Mouse (Mus musculus) erythroblast, adult 5-6 weeks (primary cell): ENCODE results near the gene 6430571L13Rik. TPM values are rescaled to one million over a fixed set of nuclear protein-coding genes. Genes with fewer than 3 reads are reported as not detected.

Experiments used
- ATAC-seq: replicated peaks from 2 replicates; pipeline ENCODE4 v1.8.0; 2016; ENCODE audit warnings: moderate number of reproducible peaks, mild to moderate bottlenecking, moderate TSS enrichment, inconsistent platforms; ENCODE audit not compliant: poor library complexity, low FRiP score, severe bottlenecking
- total RNA-seq, 2 experiments: library from RNA; stranded (forward) in 1 of 2; stranded (reverse) in 1 of 2; fragments of 150-400 nt in 1 of 2; fragments of 200-764, 138-1000 nt in 1 of 2; gene quantifications; 2 replicates each; pipeline versions ENCODE4 v1.2.3 to v1.2.4; 2015 to 2017; ENCODE audit warnings: low replicate concordance in 2 of 2

6430571L13Rik gene
- total RNA-seq, 2 experiments from 2014 or later = not detected

- ATAC-seq = no peak
These were observed 29.7 kb downstream of the 6430571L13Rik start for GRCm38 (mm10) chr9:107370106-107370463.

GRCm38 (mm10) chr9:107372441-107372840 is 32.0 kb downstream of the 6430571L13Rik start:
- peak; percentile 53 for ATAC-seq

GRCm38 (mm10) chr9:107374623-107375022 is 34.2 kb downstream of the 6430571L13Rik start:
- ATAC-seq = 0 out of 2 replicates have a peak, but pooled peaks have one; percentile 16

- ATAC-seq = 0 out of 2 replicates have a peak, but pooled peaks have one; percentile 51
These were observed 35.0 kb downstream of the 6430571L13Rik start for GRCm38 (mm10) chr9:107375451-107375850.

- ATAC-seq = no peak
These were observed 37.6 kb downstream of the 6430571L13Rik start for GRCm38 (mm10) chr9:107377961-107378512.

GRCm38 (mm10) chr9:107381723-107382122 is 41.3 kb downstream of the 6430571L13Rik start:
- ATAC-seq = no peak

- ATAC-seq = no peak
These were observed 44.0 kb downstream of the 6430571L13Rik start for GRCm38 (mm10) chr9:107384396-107384795.

GRCm38 (mm10) chr9:107386722-107387121 is 46.3 kb downstream of the 6430571L13Rik start:
- ATAC-seq = peak; percentile 75

GRCm38 (mm10) chr9:107387708-107388107 is 47.3 kb downstream of the 6430571L13Rik start:
- no peak for ATAC-seq

- no peak for ATAC-seq
These were observed 47.9 kb downstream of the 6430571L13Rik start for GRCm38 (mm10) chr9:107388263-107388662.

GRCm38 (mm10) chr9:107396397-107396796 is 56.0 kb downstream of the 6430571L13Rik start:
- ATAC-seq = no peak

GRCm38 (mm10) chr9:107398968-107399367 is 58.6 kb downstream of the 6430571L13Rik start:
- ATAC-seq = no peak

- ATAC-seq = no peak
These were observed 59.1 kb downstream of the 6430571L13Rik start, which contains the start of gene Cacna2d2 for GRCm38 (mm10) chr9:107399491-107399971. Gene Cacna2d2 (plus strand): TSS chr9:107399612.

GRCm38 (mm10) chr9:107400060-107400511 is 59.7 kb downstream of the 6430571L13Rik start:
- ATAC-seq = no peak

- no peak for ATAC-seq
These were observed 60.4 kb downstream of the 6430571L13Rik start for GRCm38 (mm10) chr9:107400666-107401285.

Other genes with a start within 250 kb of the 6430571L13Rik start
- 1.5 TPM in 1 of 2 replicates, not detected in the other for gene Dock3, start 108.7 kb upstream of the 6430571L13Rik start, total RNA-seq (2015; ENCODE audit: low replicate concordance)
- gene Dock3, start 108.7 kb upstream of the 6430571L13Rik start, total RNA-seq (2017; ENCODE audit: low replicate concordance) = not detected in 2 replicates
- gene Mapkapk3, start 50.7 kb upstream of the 6430571L13Rik start, total RNA-seq (2015; ENCODE audit: low replicate concordance) = 10.8 and 25.3 TPM in 2 replicates
- 25.1 and 41.4 TPM in 2 replicates for gene Mapkapk3, start 50.7 kb upstream of the 6430571L13Rik start, total RNA-seq (2017; ENCODE audit: low replicate concordance)
- 2.1 and 7.9 TPM in 2 replicates for gene Cish, start 44.6 kb upstream of the 6430571L13Rik start, total RNA-seq (2015; ENCODE audit: low replicate concordance)
- gene Cish, start 44.6 kb upstream of the 6430571L13Rik start, total RNA-seq (2017; ENCODE audit: low replicate concordance) = 2.0 and 4.7 TPM in 2 replicates
- gene Hemk1, start 2.3 kb upstream of the 6430571L13Rik start, total RNA-seq (2015; ENCODE audit: low replicate concordance) = 2.7 TPM in 1 of 2 replicates, not detected in the other
- 0.94 and 5.2 TPM in 2 replicates for gene Hemk1, start 2.3 kb upstream of the 6430571L13Rik start, total RNA-seq (2017; ENCODE audit: low replicate concordance)
- gene Cacna2d2, start 59.0 kb downstream of the 6430571L13Rik start, total RNA-seq (2015; ENCODE audit: low replicate concordance) = 0.63 TPM in 1 of 2 replicates, not detected in the other
- gene Cacna2d2, start 59.0 kb downstream of the 6430571L13Rik start, total RNA-seq (2017; ENCODE audit: low replicate concordance) = not detected in 2 replicates
- gene Tmem115, start 193.3 kb downstream of the 6430571L13Rik start, total RNA-seq (2015; ENCODE audit: low replicate concordance) = 1.9 and 2.5 TPM in 2 replicates
- gene Tmem115, start 193.3 kb downstream of the 6430571L13Rik start, total RNA-seq (2017; ENCODE audit: low replicate concordance) = 5.9 and 6.0 TPM in 2 replicates
- 7.5 and 11.1 TPM in 2 replicates for gene Cyb561d2, start 201.6 kb downstream of the 6430571L13Rik start, total RNA-seq (2015; ENCODE audit: low replicate concordance)
- gene Cyb561d2, start 201.6 kb downstream of the 6430571L13Rik start, total RNA-seq (2017; ENCODE audit: low replicate concordance) = 4.7 and 6.7 TPM in 2 replicates
- 0.77 and 4.4 TPM in 2 replicates for gene Nprl2, start 201.6 kb downstream of the 6430571L13Rik start, total RNA-seq (2015; ENCODE audit: low replicate concordance)
- 1.3 and 10.1 TPM in 2 replicates for gene Nprl2, start 201.6 kb downstream of the 6430571L13Rik start, total RNA-seq (2017; ENCODE audit: low replicate concordance)
- not detected in 2 replicates for gene Zmynd10, start 206.7 kb downstream of the 6430571L13Rik start, total RNA-seq (2015; ENCODE audit: low replicate concordance)
- gene Zmynd10, start 206.7 kb downstream of the 6430571L13Rik start, total RNA-seq (2017; ENCODE audit: low replicate concordance) = not detected in 2 replicates
- 6.1 and 7.3 TPM in 2 replicates for gene Rassf1, start 211.0 kb downstream of the 6430571L13Rik start, total RNA-seq (2015; ENCODE audit: low replicate concordance)
- gene Rassf1, start 211.0 kb downstream of the 6430571L13Rik start, total RNA-seq (2017; ENCODE audit: low replicate concordance) = 14.8 TPM in 2 replicates
- 6.7 and 8.3 TPM in 2 replicates for gene Tusc2, start 222.7 kb downstream of the 6430571L13Rik start, total RNA-seq (2015; ENCODE audit: low replicate concordance)
- gene Tusc2, start 222.7 kb downstream of the 6430571L13Rik start, total RNA-seq (2017; ENCODE audit: low replicate concordance) = 4.7 and 5.3 TPM in 2 replicates
- gene Hyal2, start 227.3 kb downstream of the 6430571L13Rik start, total RNA-seq (2015; ENCODE audit: low replicate concordance) = 1.9 and 2.7 TPM in 2 replicates
- gene Hyal2, start 227.3 kb downstream of the 6430571L13Rik start, total RNA-seq (2017; ENCODE audit: low replicate concordance) = 3.9 and 4.9 TPM in 2 replicates
- gene Hyal1, start 236.3 kb downstream of the 6430571L13Rik start, total RNA-seq (2015; ENCODE audit: low replicate concordance) = 2.7 and 9.8 TPM in 2 replicates
- gene Hyal1, start 236.3 kb downstream of the 6430571L13Rik start, total RNA-seq (2017; ENCODE audit: low replicate concordance) = 4.2 and 7.4 TPM in 2 replicates
- 13.4 and 20.2 TPM in 2 replicates for gene Naa80, start 238.3 kb downstream of the 6430571L13Rik start, total RNA-seq (2015; ENCODE audit: low replicate concordance)
- 9.5 and 17.9 TPM in 2 replicates for gene Naa80, start 238.3 kb downstream of the 6430571L13Rik start, total RNA-seq (2017; ENCODE audit: low replicate concordance)
- 2.3 and 2.9 TPM in 2 replicates for gene Hyal3, start 240.2 kb downstream of the 6430571L13Rik start, total RNA-seq (2015; ENCODE audit: low replicate concordance)
- 1.1 and 1.4 TPM in 2 replicates for gene Hyal3, start 240.2 kb downstream of the 6430571L13Rik start, total RNA-seq (2017; ENCODE audit: low replicate concordance)
- gene Ifrd2, start 247.0 kb downstream of the 6430571L13Rik start, total RNA-seq (2015; ENCODE audit: low replicate concordance) = 207 and 270 TPM in 2 replicates
- gene Ifrd2, start 247.0 kb downstream of the 6430571L13Rik start, total RNA-seq (2017; ENCODE audit: low replicate concordance) = 204 and 217 TPM in 2 replicates